Mouse (Mus musculus): ENCODE data around the gene Mrpl33. TPM values are rescaled to one million over a fixed set of nuclear protein-coding genes. Genes with fewer than 3 reads are reported as not detected.

Mrpl33 gene
- 100 to 1,000 TPM; 281 to 332 TPM for total RNA-seq (2021)
- 47.7 and 66.6 TPM in 2 replicates for polyA plus RNA-seq (2012; rRNA removed)
- long read RNA-seq, partial matches to known transcripts = 0 of 270 reads
- long read RNA-seq, other reads (novel, unspliced or antisense) = 266 of 270 reads

DNA sequence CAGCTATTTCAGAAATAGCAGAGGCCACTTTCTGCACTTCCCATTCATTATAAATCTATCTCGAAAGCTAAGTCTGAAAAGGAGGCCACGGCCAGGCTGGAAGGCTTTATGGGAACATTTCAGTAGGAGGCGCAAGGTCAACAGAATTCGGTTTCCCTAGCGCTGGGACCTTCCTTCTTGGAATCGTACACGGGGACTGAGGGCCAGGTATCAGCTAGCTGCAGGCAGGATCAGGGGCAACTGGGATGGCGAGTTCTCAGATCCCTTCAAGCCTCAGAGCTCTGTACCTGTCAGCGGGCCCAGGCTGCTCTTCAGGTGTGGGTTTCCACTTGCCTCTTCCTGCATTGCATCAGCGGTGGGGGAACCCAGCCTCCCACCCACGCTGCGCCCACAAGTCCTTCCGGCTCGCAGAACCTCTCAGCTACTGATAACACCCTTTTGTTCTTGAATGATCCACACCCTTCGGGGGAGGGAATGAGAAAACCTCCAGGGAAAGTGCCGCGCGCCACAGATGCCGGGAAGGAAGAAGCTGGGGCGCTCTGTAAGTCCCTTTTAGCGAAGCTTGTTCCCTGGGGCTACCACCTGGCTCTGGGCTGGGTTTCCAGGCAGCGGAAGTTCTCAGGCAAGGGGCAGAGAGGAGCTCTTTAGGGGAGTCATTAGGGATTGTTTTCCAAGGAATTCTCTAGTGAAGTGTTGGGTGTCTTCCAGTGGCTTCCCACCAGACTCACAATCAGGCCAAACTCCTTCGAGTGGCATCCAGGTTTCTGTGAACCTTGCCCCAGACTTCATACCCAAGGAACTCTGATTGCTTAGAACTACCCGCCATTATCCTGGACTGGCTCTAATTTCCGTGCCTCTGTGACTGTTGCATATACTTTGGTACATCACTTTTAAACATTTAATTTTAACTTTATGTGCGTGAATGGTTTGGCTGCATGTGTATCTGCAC is at the start of gene Mrpl33:
TSS of gene Mrpl33 (plus strand) at position 455 of the 949 bp plus-strand sequence.
- H3K36me3 ChIP-seq (ENCODE audit: control insufficient read depth, insufficient read depth, low read length) = no peaks in the 10 kb centered on the region
- peak within 1 kb of the TSS; percentile 50 for H3K4me3 ChIP-seq
- H3K9ac ChIP-seq (ENCODE audit: low read depth, low read length) = peak within 1 kb of the TSS; percentile 7
- 14% methylated on average over 26 of the region's 26 CpGs for WGBS
- peak; percentile 62 to 67 for DNase-seq
- intact Hi-C loops (cut with DNase I) = loop anchor here (2.0 kb wide), 3 partner anchors 26 to 600 kb away; no protein-coding TSS in a partner anchor
- H3K27ac ChIP-seq = peak within 1 kb of the TSS; percentile 66
- peaks cover 5% of the 10 kb centered on the region for H3K4me1 ChIP-seq (ENCODE audit: control insufficient read depth, insufficient read depth, low read length)
- TF ChIP-seq EP300 (IDR thresholded peaks at IDR 0.05; ENCODE audit: insufficient read depth, low read depth, low read length) (peak; percentile 37; the same call in 1 of the 2 replicates), POLR2A (IDR thresholded peaks at IDR 0.05; ENCODE audit: insufficient read depth, low read depth, low read length) (no peak), CTCF (IDR thresholded peaks at IDR 0.05) (peak; percentile 65)
- H3K79me2 ChIP-seq (replicated peaks; ENCODE audit: control insufficient read depth, insufficient read depth, low read length) = no peaks in the 10 kb centered on the region
- H3K27me3 ChIP-seq (ENCODE audit: control insufficient read depth, insufficient read depth, low read length) = no peaks in the 10 kb centered on the region

DNA sequence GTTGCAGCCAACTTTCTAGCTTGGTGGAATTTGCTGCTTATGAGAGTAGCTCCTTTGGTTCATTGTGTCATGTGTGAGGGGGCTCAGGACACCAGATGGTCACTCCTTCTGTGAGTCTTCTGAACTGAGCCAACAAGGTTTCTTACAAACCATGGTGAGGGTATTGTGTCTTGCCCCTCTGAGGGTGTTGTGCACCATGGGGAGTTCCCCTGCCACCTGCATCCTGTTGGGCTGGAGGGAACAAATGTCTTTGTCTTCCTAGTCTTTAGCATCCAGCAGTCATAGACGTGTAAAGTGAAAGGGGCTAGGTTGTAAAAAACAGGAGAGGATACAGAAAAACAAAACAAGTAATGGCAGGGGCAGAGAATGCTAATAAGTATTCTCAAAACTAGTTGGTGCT is 37.3 kb upstream of the Mrpl33 start:
- H3K79me2 ChIP-seq (replicated peaks; ENCODE audit: control insufficient read depth, insufficient read depth, low read length) = no peaks in the 10 kb centered on the region
- H3K27ac ChIP-seq = no peak overlapping the region
- H3K4me1 ChIP-seq (ENCODE audit: control insufficient read depth, insufficient read depth, low read length) = peaks cover 16% of the 10 kb centered on the region
- 62% methylated on average over 1 of the region's 1 CpGs for WGBS
- TF ChIP-seq POLR2A (IDR thresholded peaks at IDR 0.05; ENCODE audit: insufficient read depth, low read depth, low read length) (no peak), EP300 (IDR thresholded peaks at IDR 0.05; ENCODE audit: insufficient read depth, low read depth, low read length) (no peak), CTCF (IDR thresholded peaks at IDR 0.05) (no peak)
- H3K27me3 ChIP-seq (ENCODE audit: control insufficient read depth, insufficient read depth, low read length) = no peaks in the 10 kb centered on the region
- no peak overlapping the region for H3K9ac ChIP-seq (ENCODE audit: low read depth, low read length)
- no peak for DNase-seq
- intact Hi-C loops (cut with DNase I) = no loop called here
- H3K4me3 ChIP-seq = no peak overlapping the region
- peaks cover 2% of the 10 kb centered on the region for H3K36me3 ChIP-seq (ENCODE audit: control insufficient read depth, insufficient read depth, low read length)

DNA sequence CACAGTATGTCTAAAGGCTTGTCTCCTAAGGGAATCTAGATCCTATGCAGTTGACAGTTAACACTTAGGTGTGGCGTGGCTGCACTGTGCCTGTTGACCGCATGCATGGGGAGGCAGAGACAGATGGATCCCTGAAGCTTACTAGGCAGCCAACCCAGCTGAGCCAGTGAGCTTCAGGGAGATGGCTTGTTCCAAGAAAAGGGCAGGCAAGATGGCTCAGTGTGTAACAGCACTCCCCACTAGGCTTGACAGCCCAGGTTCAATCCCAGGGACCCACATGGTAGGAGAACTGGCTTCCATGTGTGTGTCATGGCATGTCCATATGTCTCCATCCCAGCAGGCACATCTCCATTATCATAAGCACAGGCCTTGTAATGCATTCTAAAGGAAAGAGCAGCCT is 36.4 kb upstream of the Mrpl33 start:
- Histone ChIP-seq H3K9ac (ENCODE audit: low read depth, low read length) (no peak overlapping the region), H3K27me3 (ENCODE audit: control insufficient read depth, insufficient read depth, low read length) (no peaks in the 10 kb centered on the region), H3K36me3 (ENCODE audit: control insufficient read depth, insufficient read depth, low read length) (peaks cover 2% of the 10 kb centered on the region), H3K27ac (no peak overlapping the region), H3K4me3 (no peak overlapping the region), H3K4me1 (ENCODE audit: control insufficient read depth, insufficient read depth, low read length) (peaks cover 23% of the 10 kb centered on the region), H3K79me2 (replicated peaks; ENCODE audit: control insufficient read depth, insufficient read depth, low read length) (no peaks in the 10 kb centered on the region)
- no peak for DNase-seq
- TF ChIP-seq POLR2A (IDR thresholded peaks at IDR 0.05; ENCODE audit: insufficient read depth, low read depth, low read length) = no peak
- no peak for TF ChIP-seq EP300 (IDR thresholded peaks at IDR 0.05; ENCODE audit: insufficient read depth, low read depth, low read length)
- no peak for TF ChIP-seq CTCF (IDR thresholded peaks at IDR 0.05)
- WGBS = 94% methylated on average over 2 of the region's 2 CpGs
- intact Hi-C loops (cut with DNase I) = loop anchor here (5.0 kb wide), 1 partner anchor 137 kb away; the partner anchor contains the start of genes Babam2 and Rbks

DNA sequence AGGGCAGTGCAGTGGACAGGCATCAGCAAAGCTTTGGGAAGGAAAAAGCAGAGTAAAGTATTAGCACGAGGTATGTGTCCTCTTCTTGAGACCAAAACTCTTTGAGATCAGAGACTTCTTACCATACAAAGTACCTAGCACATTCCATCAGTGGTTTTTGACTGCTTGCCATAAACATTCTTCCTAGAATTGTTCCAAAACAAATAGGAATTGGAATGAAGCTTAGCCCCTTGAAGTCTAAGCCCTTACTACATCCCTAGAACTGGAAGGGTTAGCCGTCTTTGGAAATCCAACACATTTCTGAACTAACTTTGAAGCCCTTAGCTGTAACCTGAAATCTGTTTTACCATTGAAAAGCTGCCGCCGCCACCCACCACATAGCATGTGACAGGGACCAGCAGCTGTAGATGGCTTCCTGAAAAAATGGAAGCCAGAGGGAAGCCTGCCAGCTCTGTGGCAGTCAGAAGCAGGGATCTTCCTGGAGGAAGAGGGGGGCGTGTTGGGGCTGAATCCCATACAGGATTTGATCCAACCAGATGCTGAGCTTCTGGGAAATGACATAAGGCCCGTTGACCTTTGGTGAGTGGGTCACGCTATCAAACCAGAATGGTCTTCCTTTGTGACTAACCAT is 34.6 kb upstream of the Mrpl33 start:
- 46% methylated on average over 7 of the region's 7 CpGs for WGBS
- no peak overlapping the region for H3K9ac ChIP-seq (ENCODE audit: low read depth, low read length)
- intact Hi-C loops (cut with DNase I) = loop anchor here (2.0 to 5.0 kb wide), 3 partner anchors 35 to 581 kb away; partner anchors contain the start of genes Babam2, Mrpl33 and Rbks
- no peak overlapping the region for H3K4me3 ChIP-seq
- H3K4me1 ChIP-seq (ENCODE audit: control insufficient read depth, insufficient read depth, low read length) = peaks cover 23% of the 10 kb centered on the region
- no peaks in the 10 kb centered on the region for H3K79me2 ChIP-seq (replicated peaks; ENCODE audit: control insufficient read depth, insufficient read depth, low read length)
- H3K27ac ChIP-seq = peak overlapping the region; percentile 52
- peak; percentile 58 to 67 for DNase-seq
- TF ChIP-seq CTCF (IDR thresholded peaks at IDR 0.05) (no peak), EP300 (IDR thresholded peaks at IDR 0.05; ENCODE audit: insufficient read depth, low read depth, low read length) (no peak), POLR2A (IDR thresholded peaks at IDR 0.05; ENCODE audit: insufficient read depth, low read depth, low read length) (no peak)
- H3K27me3 ChIP-seq (ENCODE audit: control insufficient read depth, insufficient read depth, low read length) = no peaks in the 10 kb centered on the region
- H3K36me3 ChIP-seq (ENCODE audit: control insufficient read depth, insufficient read depth, low read length) = peaks cover 2% of the 10 kb centered on the region

DNA sequence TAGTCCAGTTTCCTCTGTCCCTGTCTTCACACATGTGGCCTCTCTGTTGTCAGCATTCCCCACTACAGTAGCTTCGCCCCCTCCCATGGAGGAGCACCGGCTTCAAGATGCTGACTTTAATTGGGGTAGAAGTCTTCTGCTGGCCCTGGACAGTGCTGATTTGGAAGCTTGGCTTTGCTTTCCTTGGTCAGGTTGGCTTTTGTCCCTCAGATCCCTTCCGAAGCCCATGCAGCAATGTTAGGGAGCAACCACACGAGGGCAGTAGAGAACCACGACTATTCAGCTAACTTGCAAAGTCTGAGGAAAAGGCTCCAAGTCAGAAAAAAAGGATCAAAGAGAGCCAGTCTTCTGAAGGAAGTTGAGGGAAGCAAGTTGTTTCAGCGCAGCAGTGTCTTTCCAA is 33.2 kb upstream of the Mrpl33 start:
- 5% methylated on average over 6 of the region's 6 CpGs for WGBS
- no peak overlapping the region for H3K4me3 ChIP-seq

More for the DNA sequence above, 33.2 kb upstream of the Mrpl33 start:
- Histone ChIP-seq H3K4me1 (ENCODE audit: control insufficient read depth, insufficient read depth, low read length) (peaks cover 28% of the 10 kb centered on the region), H3K9ac (ENCODE audit: low read depth, low read length) (peak overlapping the region; percentile 37), H3K27me3 (ENCODE audit: control insufficient read depth, insufficient read depth, low read length) (no peaks in the 10 kb centered on the region), H3K27ac (peak overlapping the region; percentile 79), H3K36me3 (ENCODE audit: control insufficient read depth, insufficient read depth, low read length) (peaks cover 2% of the 10 kb centered on the region), H3K79me2 (replicated peaks; ENCODE audit: control insufficient read depth, insufficient read depth, low read length) (no peaks in the 10 kb centered on the region)
- DNase-seq = peak; percentile 71 to 75
- TF ChIP-seq POLR2A (IDR thresholded peaks at IDR 0.05; ENCODE audit: insufficient read depth, low read depth, low read length) (no peak), EP300 (IDR thresholded peaks at IDR 0.05; ENCODE audit: insufficient read depth, low read depth, low read length) (peak; percentile 98), CTCF (IDR thresholded peaks at IDR 0.05) (peak; percentile 95)
- intact Hi-C loops (cut with DNase I) = loop anchor here (1.0 to 5.0 kb wide), 5 partner anchors 33 to 634 kb away; partner anchors contain the start of genes Babam2, Mrpl33 and Rbks
